Mouse (Mus musculus): ENCODE measurements around the gene Ctsw.

Ctsw gene

GRCm38 (mm10) chr19:5487768-5488550, 19.7 kb upstream of the Ctsw start, which contains the start of gene Mus81:
Mus81 (minus strand) TSS chr19:5488402.
- DNase-seq (ENCODE audit: low spot score) = peak; percentile 92

GRCm38 (mm10) chr19:5486771-5487170, 18.5 kb upstream of the Ctsw start:
- DNase-seq (ENCODE audit: low spot score) = no peak

GRCm38 (mm10) chr19:5486286-5486685, 18.0 kb upstream of the Ctsw start:
- DNase-seq (ENCODE audit: low spot score) = no peak

GRCm38 (mm10) chr19:5485821-5486220, 17.5 kb upstream of the Ctsw start:
- no peak for DNase-seq (ENCODE audit: low spot score)

- DNase-seq (ENCODE audit: low spot score) = no peak
These were observed 17.1 kb upstream of the Ctsw start for GRCm38 (mm10) chr19:5485371-5485770.

- DNase-seq (ENCODE audit: low spot score) = no peak
These were observed 16.2 kb upstream of the Ctsw start for GRCm38 (mm10) chr19:5484496-5484895.

- no peak for DNase-seq (ENCODE audit: low spot score)
These were observed 15.4 kb upstream of the Ctsw start for GRCm38 (mm10) chr19:5483386-5484359.

- no peak for DNase-seq (ENCODE audit: low spot score)
These were observed 13.1 kb upstream of the Ctsw start for GRCm38 (mm10) chr19:5481398-5481797.

GRCm38 (mm10) chr19:5480016-5480415, 11.7 kb upstream of the Ctsw start:
- DNase-seq (ENCODE audit: low spot score) = no peak

- DNase-seq (ENCODE audit: low spot score) = no peak
These were observed 9.5 kb upstream of the Ctsw start for GRCm38 (mm10) chr19:5477668-5478300.

- DNase-seq (ENCODE audit: low spot score) = no peak
These were observed 8.8 kb upstream of the Ctsw start for GRCm38 (mm10) chr19:5477004-5477667.

GRCm38 (mm10) chr19:5475069-5475714, 6.9 kb upstream of the Ctsw start:
- DNase-seq (ENCODE audit: low spot score) = no peak

GRCm38 (mm10) chr19:5474281-5475068, 6.2 kb upstream of the Ctsw start:
- DNase-seq (ENCODE audit: low spot score) = no peak

- no peak for DNase-seq (ENCODE audit: low spot score)
These were observed 5.4 kb upstream of the Ctsw start, which contains the start of gene Efemp2 for GRCm38 (mm10) chr19:5473720-5474119. Efemp2 (plus strand) TSS chr19:5473954.

GRCm38 (mm10) chr19:5472857-5473256, 4.5 kb upstream of the Ctsw start:
- DNase-seq (ENCODE audit: low spot score) = no peak

- DNase-seq (ENCODE audit: low spot score) = no peak
These were observed 3.5 kb upstream of the Ctsw start for GRCm38 (mm10) chr19:5471846-5472245.

GRCm38 (mm10) chr19:5466916-5467500, 1.3 kb downstream of the Ctsw start:
- DNase-seq (ENCODE audit: low spot score) = no peak

GRCm38 (mm10) chr19:5465037-5465436, 3.3 kb downstream of the Ctsw start:
- no peak for DNase-seq (ENCODE audit: low spot score)

- no peak for DNase-seq (ENCODE audit: low spot score)
These were observed 4.3 kb downstream of the Ctsw start for GRCm38 (mm10) chr19:5463791-5464562.
